Mouse (Mus musculus): ENCODE measurements around the gene Pex12.
"Not testable (repeated sequence)": the region's sequence is repeated elsewhere in the genome, so short reads cannot be mapped to it uniquely, and the experiment has no call there.

Pex12 gene

GRCm38 (mm10) chr11:83302526-83303251 is at the start of gene Pex12:
Gene Pex12 (minus strand): TSS chr11:83302586.
- peak; percentile 97 for DNase-seq (ENCODE audit: extremely low spot score)

GRCm38 (mm10) chr11:83341716-83342245 is 39.4 kb upstream of the Pex12 start:
- DNase-seq (ENCODE audit: extremely low spot score) = no peak

- no peak for DNase-seq (ENCODE audit: extremely low spot score)
Measured at GRCm38 (mm10) chr11:83339705-83340104, 37.3 kb upstream of the Pex12 start.

- DNase-seq (ENCODE audit: extremely low spot score) = no peak
Measured at GRCm38 (mm10) chr11:83335826-83336225, 33.4 kb upstream of the Pex12 start.

GRCm38 (mm10) chr11:83327427-83327826 is 25.0 kb upstream of the Pex12 start:
- DNase-seq (ENCODE audit: extremely low spot score) = peak; percentile 28

- DNase-seq (ENCODE audit: extremely low spot score) = not testable (repeated sequence)
Measured at GRCm38 (mm10) chr11:83326692-83327091, 24.3 kb upstream of the Pex12 start.

- DNase-seq (ENCODE audit: extremely low spot score) = no peak
Measured at GRCm38 (mm10) chr11:83319048-83319447, 16.7 kb upstream of the Pex12 start.

GRCm38 (mm10) chr11:83312471-83312870 is 10.1 kb upstream of the Pex12 start:
- DNase-seq (ENCODE audit: extremely low spot score) = no peak

- DNase-seq (ENCODE audit: extremely low spot score) = no peak
Measured at GRCm38 (mm10) chr11:83306700-83307253, 4.4 kb upstream of the Pex12 start.

GRCm38 (mm10) chr11:83304485-83304884 is 2.1 kb upstream of the Pex12 start:
- no peak for DNase-seq (ENCODE audit: extremely low spot score)

GRCm38 (mm10) chr11:83303751-83304150 is 1.4 kb upstream of the Pex12 start:
- no peak for DNase-seq (ENCODE audit: extremely low spot score)

- no peak for DNase-seq (ENCODE audit: extremely low spot score)
Measured at GRCm38 (mm10) chr11:83302124-83302523, 262 bp downstream of the Pex12 start.

- no peak for DNase-seq (ENCODE audit: extremely low spot score)
Measured at GRCm38 (mm10) chr11:83301431-83301831, 955 bp downstream of the Pex12 start.

GRCm38 (mm10) chr11:83299724-83300123 is 2.7 kb downstream of the Pex12 start:
- DNase-seq (ENCODE audit: extremely low spot score) = no peak

- peak; percentile 91 for DNase-seq (ENCODE audit: extremely low spot score)
Measured at GRCm38 (mm10) chr11:83298225-83299195, 3.9 kb downstream of the Pex12 start, which contains the start of gene Ap2b1. Gene Ap2b1 (plus strand): TSS chr11:83299024.

GRCm38 (mm10) chr11:83297816-83298215 is 4.6 kb downstream of the Pex12 start:
- DNase-seq (ENCODE audit: extremely low spot score) = no peak

GRCm38 (mm10) chr11:83294133-83294532 is 8.3 kb downstream of the Pex12 start:
- DNase-seq (ENCODE audit: extremely low spot score) = no peak

GRCm38 (mm10) chr11:83293182-83293581 is 9.2 kb downstream of the Pex12 start:
- DNase-seq (ENCODE audit: extremely low spot score) = no peak

- no peak for DNase-seq (ENCODE audit: extremely low spot score)
Measured at GRCm38 (mm10) chr11:83292251-83292587, 10.2 kb downstream of the Pex12 start.

GRCm38 (mm10) chr11:83291375-83292250 is 10.8 kb downstream of the Pex12 start:
- peak; percentile 91 for DNase-seq (ENCODE audit: extremely low spot score)

GRCm38 (mm10) chr11:83289633-83290032 is 12.8 kb downstream of the Pex12 start:
- no peak for DNase-seq (ENCODE audit: extremely low spot score)
